Mouse (Mus musculus): ENCODE results near the gene Hnrnpul1. TPM values are rescaled to one million over a fixed set of nuclear protein-coding genes. Genes with fewer than 3 reads are reported as not detected.

The Hnrnpul1 gene
- polyA plus RNA-seq, 1 experiment from 2014 or later = 58.5 TPM

DNA sequence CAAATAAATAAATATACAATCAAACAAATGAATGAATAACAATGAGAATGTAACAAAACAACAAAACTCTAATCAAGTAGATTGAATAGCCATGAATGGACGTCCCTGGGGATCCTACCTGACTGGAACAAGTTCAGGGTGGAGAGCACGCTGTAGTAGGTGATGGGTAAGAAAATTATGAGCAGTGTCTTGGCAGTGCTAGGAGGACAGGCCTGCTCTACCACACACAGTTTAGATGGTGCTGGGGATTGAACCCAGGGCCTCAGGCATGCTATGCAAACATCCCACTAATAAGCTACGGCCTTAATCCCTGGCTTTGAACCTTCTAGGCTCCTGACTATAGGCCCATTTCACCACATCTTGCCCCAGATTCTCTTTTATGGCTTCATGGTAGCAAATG, 37.1 kb downstream of the Hnrnpul1 start:
- H3K4me2 ChIP-seq = peak overlapping the region; percentile 74
- no peak overlapping the region for H3K27ac ChIP-seq
- H3K9ac ChIP-seq = no peak overlapping the region
- H3K4me3 ChIP-seq = peak overlapping the region; percentile 61; the same call in 1 of the 2 replicates
- H3K9me3 ChIP-seq = no peaks in the 10 kb centered on the region
- WGBS = 88% methylated on average over 3 of the region's 3 CpGs
- peaks cover 58% of the 10 kb centered on the region for H3K36me3 ChIP-seq
- H3K27me3 ChIP-seq = no peaks in the 10 kb centered on the region
- no peak for ATAC-seq (ENCODE audit: borderline replicate concordance, extremely low read depth, low FRiP score, low TSS enrichment)
- H3K4me1 ChIP-seq = peaks cover 20% of the 10 kb centered on the region

DNA sequence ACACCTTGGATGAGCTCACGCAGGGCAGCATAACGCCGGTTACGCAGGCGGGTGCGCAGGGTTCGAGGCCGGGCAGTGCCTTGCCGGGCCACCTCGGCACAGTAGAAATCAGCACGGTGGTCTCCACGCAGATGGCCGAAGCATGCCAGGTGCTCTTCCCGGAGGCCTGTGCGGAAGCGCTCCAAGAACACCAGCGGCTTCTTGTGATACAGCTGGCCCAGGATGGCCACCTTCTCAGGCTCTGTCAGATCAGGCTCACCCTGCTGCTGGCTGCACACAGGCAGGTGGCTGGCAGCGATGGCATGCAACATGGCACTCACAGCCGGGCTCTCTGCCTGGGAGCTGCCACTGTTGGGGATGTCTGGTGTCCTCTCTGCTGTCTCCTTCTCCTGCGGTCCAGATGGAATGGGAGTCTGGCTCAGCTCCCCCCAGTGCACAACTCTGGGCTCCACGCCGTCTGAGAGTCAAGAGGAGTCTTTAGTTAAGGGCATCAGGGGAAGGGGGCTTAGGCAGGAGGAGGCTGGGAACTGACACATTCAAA, 38.8 kb downstream of the Hnrnpul1 start:
- peaks cover 25% of the 10 kb centered on the region for H3K4me1 ChIP-seq
- no peak overlapping the region for H3K4me3 ChIP-seq
- no peaks in the 10 kb centered on the region for H3K9me3 ChIP-seq
- 96% methylated on average over 22 of the region's 22 CpGs for WGBS
- no peak overlapping the region for H3K9ac ChIP-seq
- peaks cover 46% of the 10 kb centered on the region for H3K36me3 ChIP-seq
- ATAC-seq (ENCODE audit: borderline replicate concordance, extremely low read depth, low FRiP score, low TSS enrichment) = no peak
- no peaks in the 10 kb centered on the region for H3K27me3 ChIP-seq
- H3K4me2 ChIP-seq = no peak overlapping the region
- H3K27ac ChIP-seq = no peak overlapping the region

DNA sequence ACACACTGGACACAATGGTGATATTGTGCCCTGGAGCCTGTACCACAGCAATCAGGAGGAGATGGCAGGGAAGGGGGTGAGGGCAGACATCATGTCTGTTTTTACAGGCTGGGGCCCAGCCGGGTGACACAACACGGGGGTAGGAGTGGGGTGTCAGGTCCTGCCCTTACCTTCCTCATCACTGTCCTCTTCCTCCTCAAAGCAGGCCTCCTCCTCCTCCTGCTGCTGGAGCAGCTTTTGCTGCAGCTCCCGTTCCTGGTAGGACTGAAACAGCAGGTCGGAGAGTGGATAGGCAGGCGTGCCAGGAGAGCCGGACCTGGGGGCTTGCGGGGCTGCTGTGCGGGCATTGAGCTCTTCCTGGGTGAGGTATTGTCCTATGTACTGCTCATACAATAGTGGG, 40.0 kb downstream of the Hnrnpul1 start:
- ATAC-seq (ENCODE audit: borderline replicate concordance, extremely low read depth, low FRiP score, low TSS enrichment) = no peak
- no peak overlapping the region for H3K9ac ChIP-seq
- no peak overlapping the region for H3K27ac ChIP-seq
- H3K27me3 ChIP-seq = no peaks in the 10 kb centered on the region
- 95% methylated on average over 8 of the region's 8 CpGs for WGBS
- H3K4me1 ChIP-seq = peaks cover 32% of the 10 kb centered on the region
- H3K4me3 ChIP-seq = no peak overlapping the region
- H3K4me2 ChIP-seq = no peak overlapping the region
- no peaks in the 10 kb centered on the region for H3K9me3 ChIP-seq
- peaks cover 40% of the 10 kb centered on the region for H3K36me3 ChIP-seq

DNA sequence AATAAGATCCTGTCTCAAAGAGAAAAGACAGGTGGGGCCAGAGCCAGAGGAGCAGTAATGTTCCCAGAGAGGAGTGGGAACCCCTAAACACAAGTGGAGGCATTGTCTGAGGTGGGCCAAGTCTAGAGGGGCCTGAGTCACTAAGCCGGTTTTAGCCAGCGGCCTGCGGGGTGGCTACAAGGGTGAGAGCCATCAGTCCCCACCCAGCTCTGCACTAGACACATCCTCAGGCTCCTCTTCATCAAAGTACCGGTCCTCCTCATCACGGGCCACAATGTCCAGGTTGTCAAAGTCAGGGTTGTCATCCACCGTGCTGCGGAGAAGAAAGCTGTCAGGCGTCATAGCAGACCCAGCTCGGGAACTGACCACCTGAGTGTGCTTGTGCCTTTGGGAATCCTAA, 41.8 kb downstream of the Hnrnpul1 start:
- 87% methylated on average over 9 of the region's 9 CpGs for WGBS
- peaks cover 40% of the 10 kb centered on the region for H3K36me3 ChIP-seq
- no peaks in the 10 kb centered on the region for H3K27me3 ChIP-seq
- no peak overlapping the region for H3K4me2 ChIP-seq
- H3K4me1 ChIP-seq = peaks cover 26% of the 10 kb centered on the region
- no peak overlapping the region for H3K9ac ChIP-seq
- no peak overlapping the region for H3K4me3 ChIP-seq
- no peak overlapping the region for H3K27ac ChIP-seq
- no peak for ATAC-seq (ENCODE audit: borderline replicate concordance, extremely low read depth, low FRiP score, low TSS enrichment)
- no peaks in the 10 kb centered on the region for H3K9me3 ChIP-seq

DNA sequence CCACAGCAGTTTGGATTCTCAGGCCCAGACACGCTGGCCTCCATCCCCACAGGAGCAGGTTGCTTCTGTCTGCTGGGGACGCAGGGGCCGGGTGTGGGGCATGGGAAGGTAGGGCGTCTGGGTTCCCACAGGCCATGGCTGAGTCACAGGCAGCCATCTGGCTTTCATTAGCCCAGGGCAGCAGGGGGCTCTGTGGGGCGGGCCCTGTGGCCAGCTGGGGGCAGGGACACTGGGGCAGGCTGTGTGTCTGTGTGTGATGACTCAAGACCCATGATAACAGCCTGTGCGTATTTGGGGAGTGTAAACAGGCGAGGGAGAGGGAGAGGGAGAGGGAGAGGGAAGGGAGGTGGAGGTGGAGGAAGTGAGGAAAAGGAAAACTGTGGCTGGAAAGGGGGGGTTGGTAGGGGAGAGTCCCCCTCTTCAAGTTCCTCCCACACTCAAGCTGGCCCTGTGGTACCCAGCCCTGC, 42.8 kb downstream of the Hnrnpul1 start:
- Histone ChIP-seq H3K4me1 (peaks cover 31% of the 10 kb centered on the region), H3K27ac (no peak overlapping the region), H3K9ac (no peak overlapping the region), H3K36me3 (peaks cover 40% of the 10 kb centered on the region), H3K27me3 (no peaks in the 10 kb centered on the region), H3K4me2 (no peak overlapping the region), H3K9me3 (no peaks in the 10 kb centered on the region), H3K4me3 (no peak overlapping the region)
- WGBS = 26% methylated on average over 7 of the region's 7 CpGs
- ATAC-seq (ENCODE audit: borderline replicate concordance, extremely low read depth, low FRiP score, low TSS enrichment) = no peak

DNA sequence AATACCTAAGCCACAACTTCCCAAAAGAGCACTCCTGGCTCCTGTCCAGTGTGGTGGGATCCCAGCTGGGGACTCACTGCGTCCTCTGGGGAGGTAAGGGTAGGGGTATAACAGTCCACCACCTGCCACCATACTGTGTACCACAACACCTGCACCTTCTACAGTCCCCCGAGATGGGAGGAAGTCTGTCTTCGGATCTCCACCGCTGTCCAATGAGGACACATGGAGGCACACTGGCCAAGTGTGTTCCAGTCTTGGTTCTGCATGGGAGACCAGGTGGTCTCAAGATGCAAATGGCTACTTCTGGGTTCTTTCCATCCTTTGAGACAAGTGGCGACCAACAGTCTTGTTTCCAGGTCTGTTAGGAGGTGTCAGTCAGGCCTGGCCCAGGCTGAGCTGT, 43.4 kb downstream of the Hnrnpul1 start:
- H3K36me3 ChIP-seq = peaks cover 38% of the 10 kb centered on the region
- no peaks in the 10 kb centered on the region for H3K9me3 ChIP-seq
- H3K27ac ChIP-seq = no peak overlapping the region; the same call in 1 of the 2 replicates
- no peak overlapping the region for H3K4me3 ChIP-seq
- 63% methylated on average over 5 of the region's 5 CpGs for WGBS
- H3K9ac ChIP-seq = no peak overlapping the region
- no peak overlapping the region for H3K4me2 ChIP-seq
- H3K4me1 ChIP-seq = peaks cover 37% of the 10 kb centered on the region
- no peak for ATAC-seq (ENCODE audit: borderline replicate concordance, extremely low read depth, low FRiP score, low TSS enrichment)
- H3K27me3 ChIP-seq = no peaks in the 10 kb centered on the region

DNA sequence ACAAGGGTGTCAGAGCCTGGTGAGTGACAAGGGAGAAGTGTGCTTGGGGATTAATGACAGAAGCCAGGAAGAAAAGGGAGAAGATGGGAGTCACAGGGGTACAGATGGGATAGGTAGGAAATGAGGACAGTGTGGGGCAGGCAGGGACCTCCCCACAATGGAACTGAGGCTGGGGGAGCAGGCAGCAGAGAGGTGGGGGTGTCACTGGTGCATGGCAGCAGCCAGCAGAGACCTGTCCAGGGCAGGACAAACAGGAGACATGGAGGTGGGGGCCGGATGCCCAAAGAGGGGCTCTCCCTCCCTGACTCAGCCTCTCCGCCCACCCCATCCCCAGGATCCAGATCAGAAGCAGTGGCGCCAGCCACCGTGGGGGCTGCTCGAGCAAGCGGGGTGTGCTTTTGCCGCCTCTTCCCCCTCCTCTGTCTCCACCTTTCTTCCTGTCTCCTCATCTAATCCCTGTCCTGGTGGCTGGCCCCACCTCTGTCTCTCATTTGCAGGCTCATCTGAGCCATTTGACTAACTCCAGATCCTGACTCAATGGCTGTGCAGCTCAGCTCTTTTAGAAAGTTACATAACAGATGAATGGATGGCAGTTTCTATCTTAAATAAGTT, 43.9 kb downstream of the Hnrnpul1 start:
- H3K4me3 ChIP-seq = no peak overlapping the region

DNA sequence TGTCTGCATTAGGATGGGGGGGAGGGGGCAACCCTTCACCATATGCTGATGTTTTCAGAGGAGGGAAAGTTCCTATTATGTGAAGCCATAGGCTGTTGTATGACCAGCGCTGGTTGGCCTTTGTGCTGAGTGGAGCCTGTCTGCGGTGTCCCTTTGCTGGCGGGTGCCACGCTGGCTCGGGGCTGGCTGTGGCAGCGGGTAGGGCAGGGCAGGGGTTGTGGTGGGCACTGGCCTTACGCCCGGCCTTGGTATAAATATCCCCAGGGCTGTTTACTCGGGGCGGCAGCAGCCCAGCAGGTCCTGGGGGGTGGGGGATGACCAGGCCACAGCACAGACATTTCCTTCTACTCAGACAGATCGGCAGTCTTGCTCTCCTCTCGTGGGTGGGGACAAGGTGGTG, 44.6 kb downstream of the Hnrnpul1 start:
- Histone ChIP-seq H3K27ac (peak overlapping the region; percentile 22; the same call in 1 of the 2 replicates), H3K36me3 (peaks cover 26% of the 10 kb centered on the region), H3K4me1 (peaks cover 49% of the 10 kb centered on the region), H3K9ac (no peak overlapping the region), H3K9me3 (no peaks in the 10 kb centered on the region), H3K27me3 (no peaks in the 10 kb centered on the region), H3K4me2 (peak overlapping the region; percentile 15; the same call in 1 of the 2 replicates), H3K4me3 (no peak overlapping the region)
- WGBS = 6% methylated on average over 12 of the region's 12 CpGs
- no peak for ATAC-seq (ENCODE audit: borderline replicate concordance, extremely low read depth, low FRiP score, low TSS enrichment)

More for the DNA sequence above, 43.9 kb downstream of the Hnrnpul1 start:
- H3K9ac ChIP-seq = no peak overlapping the region
- ATAC-seq (ENCODE audit: borderline replicate concordance, extremely low read depth, low FRiP score, low TSS enrichment) = no peak
- WGBS = 14% methylated on average over 7 of the region's 7 CpGs
- H3K4me1 ChIP-seq = peaks cover 42% of the 10 kb centered on the region
- H3K36me3 ChIP-seq = peaks cover 33% of the 10 kb centered on the region
- H3K27ac ChIP-seq = peak overlapping the region; percentile 22; the same call in 1 of the 2 replicates
- no peaks in the 10 kb centered on the region for H3K9me3 ChIP-seq
- no peak overlapping the region; the same call in 1 of the 2 replicates for H3K4me2 ChIP-seq
- H3K27me3 ChIP-seq = no peaks in the 10 kb centered on the region

DNA sequence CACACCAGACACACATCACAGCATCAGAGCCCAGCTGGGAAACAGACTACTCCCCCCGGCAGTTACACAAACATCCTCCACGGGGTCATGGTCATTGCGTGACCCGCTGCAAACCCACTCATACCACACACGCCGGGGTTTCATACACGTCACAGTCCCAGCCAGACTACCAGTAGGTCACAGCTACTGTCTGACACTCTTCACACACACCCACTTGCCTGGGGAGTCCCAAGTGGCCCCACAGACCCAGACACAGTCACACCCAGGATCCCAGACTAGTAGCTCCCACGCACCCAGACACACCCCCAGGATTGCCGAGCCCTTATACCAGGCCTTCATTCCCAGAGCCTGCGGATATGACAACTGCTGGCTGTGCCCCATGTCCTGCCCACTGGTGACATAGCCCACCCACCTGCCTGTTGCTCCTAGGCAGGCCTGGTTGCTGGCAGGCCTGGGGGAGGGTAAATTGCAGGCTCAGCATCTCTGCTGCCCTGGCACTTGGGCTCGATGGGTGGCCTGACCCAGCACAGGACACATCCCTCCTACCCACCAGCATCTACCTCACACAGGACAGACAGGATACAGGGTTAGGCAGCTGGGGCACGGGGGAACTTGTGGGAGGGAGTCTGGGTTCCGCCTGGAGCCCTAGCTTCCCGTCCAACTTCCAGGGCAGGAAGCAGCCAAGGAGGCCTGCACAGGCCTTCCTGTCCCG, 46.8 kb downstream of the Hnrnpul1 start:
- no peak overlapping the region for H3K9ac ChIP-seq
- WGBS = 30% methylated on average over 15 of the region's 15 CpGs
- H3K4me1 ChIP-seq = peaks cover 63% of the 10 kb centered on the region
- no peaks in the 10 kb centered on the region for H3K9me3 ChIP-seq
- peak; percentile 74 for ATAC-seq (ENCODE audit: borderline replicate concordance, extremely low read depth, low FRiP score, low TSS enrichment)
- peak overlapping the region; percentile 83 for H3K27ac ChIP-seq
- H3K27me3 ChIP-seq = peaks cover 11% of the 10 kb centered on the region
- peaks cover 4% of the 10 kb centered on the region; the same call in 1 of the 2 replicates for H3K36me3 ChIP-seq
- H3K4me3 ChIP-seq = no peak overlapping the region
- H3K4me2 ChIP-seq = peak overlapping the region; percentile 31

DNA sequence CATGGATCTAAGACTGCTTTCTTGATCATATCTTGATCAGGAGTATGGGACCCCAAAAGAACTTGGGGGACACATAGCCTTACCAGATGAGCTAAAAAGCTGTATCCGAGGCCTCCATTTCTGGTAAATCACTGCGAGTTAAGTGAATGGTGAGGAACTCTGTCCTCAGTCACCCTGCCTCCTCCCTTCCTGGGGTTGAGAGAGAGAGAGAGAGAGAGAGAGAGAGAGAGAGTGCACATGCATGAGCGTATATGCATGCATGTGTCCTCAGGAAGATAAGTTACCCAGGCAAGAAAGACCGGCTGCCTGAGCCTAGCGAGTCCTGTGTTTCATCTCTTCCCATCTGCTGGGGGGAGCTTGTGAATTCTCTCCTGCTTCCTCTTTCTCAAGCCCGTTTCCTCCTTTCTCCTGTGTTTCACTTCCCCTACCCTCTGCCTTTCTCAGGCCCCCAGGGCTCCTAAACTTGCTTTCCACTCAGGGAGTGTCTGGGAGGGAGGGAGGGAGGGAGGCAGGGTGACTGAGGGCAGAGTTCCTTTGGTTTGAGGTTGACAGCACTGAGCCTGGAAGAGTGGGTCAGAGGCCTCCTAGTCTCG, 47.9 kb downstream of the Hnrnpul1 start:
- peaks cover 63% of the 10 kb centered on the region for H3K4me1 ChIP-seq
- H3K4me2 ChIP-seq = no peak overlapping the region

DNA sequence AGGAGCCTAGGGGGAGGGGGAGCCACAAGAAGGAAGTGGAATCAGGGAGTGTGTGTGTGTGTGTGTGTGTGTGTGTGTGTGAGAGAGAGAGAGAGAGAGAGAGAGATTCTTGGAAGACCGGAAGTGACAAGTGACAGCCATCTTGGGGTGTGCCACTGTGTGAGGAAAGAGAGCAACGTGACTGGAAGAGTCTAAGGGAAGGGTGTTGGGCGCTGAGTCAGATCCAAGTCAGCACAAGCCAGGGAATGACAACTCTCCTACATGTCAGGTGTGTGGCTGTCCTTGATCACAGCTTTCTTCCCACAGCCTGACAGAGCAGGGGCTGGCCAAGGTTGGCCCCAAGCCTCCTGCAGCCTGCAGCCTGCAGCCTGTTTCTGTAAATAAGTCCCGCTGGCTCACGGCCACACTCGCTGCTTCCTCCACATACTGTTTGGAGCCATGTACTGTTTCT, 48.7 kb downstream of the Hnrnpul1 start:
- Histone ChIP-seq H3K9me3 (no peaks in the 10 kb centered on the region; the same call in 1 of the 2 replicates), H3K4me1 (peaks cover 59% of the 10 kb centered on the region), H3K9ac (no peak overlapping the region), H3K4me3 (no peak overlapping the region), H3K27me3 (peaks cover 11% of the 10 kb centered on the region), H3K36me3 (peaks cover 9% of the 10 kb centered on the region; the same call in 1 of the 2 replicates), H3K27ac (peak overlapping the region; percentile 83), H3K4me2 (peak overlapping the region; percentile 20; the same call in 1 of the 2 replicates)
- ATAC-seq (ENCODE audit: borderline replicate concordance, extremely low read depth, low FRiP score, low TSS enrichment) = peak; percentile 33; the same call in 1 of the 2 replicates
- 16% methylated on average over 6 of the region's 6 CpGs for WGBS

More for the DNA sequence above, 47.9 kb downstream of the Hnrnpul1 start:
- Histone ChIP-seq H3K27me3 (peaks cover 11% of the 10 kb centered on the region), H3K36me3 (peaks cover 8% of the 10 kb centered on the region; the same call in 1 of the 2 replicates), H3K27ac (peak overlapping the region; percentile 83), H3K9ac (no peak overlapping the region), H3K4me3 (no peak overlapping the region), H3K9me3 (no peaks in the 10 kb centered on the region; the same call in 1 of the 2 replicates)
- 26% methylated on average over 7 of the region's 7 CpGs for WGBS
- no peak for ATAC-seq (ENCODE audit: borderline replicate concordance, extremely low read depth, low FRiP score, low TSS enrichment)

Data from lung, embryonic 15.5 days (tissue).